Mouse (Mus musculus): ENCODE results near the gene Fez2. TPM values are rescaled to one million over a fixed set of nuclear protein-coding genes. Genes with fewer than 3 reads are reported as not detected.
A peak's percentile ranks its signal among the peaks of the same experiment; 100 is the strongest.

Fez2 gene
- polyA plus RNA-seq (2012; rRNA removed), result 37.1 and 42.9 TPM in 2 replicates

- WGBS, result under 1% methylated on average over 57 of the region's 67 CpGs
- H3K4me3 ChIP-seq (ENCODE audit: insufficient read depth, low read depth, low read length), result peak within 1 kb of the TSS; percentile 99
- H3K36me3 ChIP-seq (ENCODE audit: control insufficient read depth, insufficient read depth, low read length), result no peaks in the 10 kb centered on the region
- peaks cover 5% of the 10 kb centered on the region; the same call in 1 of the 2 replicates for H3K4me1 ChIP-seq (ENCODE audit: control insufficient read depth, insufficient read depth, low read length)
- DNase-seq, result peak; percentile 97
- TF ChIP-seq POLR2A (IDR thresholded peaks at IDR 0.05; ENCODE audit: low read depth, low read length), result peak; percentile 20
- no peak for TF ChIP-seq CTCF (conservative IDR thresholded peaks at IDR 0.05; ENCODE audit: insufficient read depth, insufficient read length, low read depth, low read length)
- peak within 1 kb of the TSS; percentile 99 for H3K27ac ChIP-seq (ENCODE audit: insufficient read depth, low read depth, low read length)
- H3K27me3 ChIP-seq (replicated peaks; ENCODE audit: control insufficient read depth, insufficient read depth, low read length), result no peaks in the 10 kb centered on the region
Measured at GRCm38 (mm10) chr17:78417381-78418281, at the start of gene Fez2. TSS of gene Fez2 (minus strand) at chr17:78418152.

- no peaks in the 10 kb centered on the region for H3K27me3 ChIP-seq (replicated peaks; ENCODE audit: control insufficient read depth, insufficient read depth, low read length)
Measured at GRCm38 (mm10) chr17:78465500-78465899, 47.5 kb upstream of the Fez2 start.

GRCm38 (mm10) chr17:78465071-78465470, 47.1 kb upstream of the Fez2 start:
- Histone ChIP-seq H3K4me1 (ENCODE audit: control insufficient read depth, insufficient read depth, low read length) (no peaks in the 10 kb centered on the region), H3K27me3 (replicated peaks; ENCODE audit: control insufficient read depth, insufficient read depth, low read length) (no peaks in the 10 kb centered on the region), H3K27ac (ENCODE audit: insufficient read depth, low read depth, low read length) (no peak overlapping the region), H3K4me3 (ENCODE audit: insufficient read depth, low read depth, low read length) (no peak overlapping the region), H3K36me3 (ENCODE audit: control insufficient read depth, insufficient read depth, low read length) (no peaks in the 10 kb centered on the region)
- TF ChIP-seq CTCF (conservative IDR thresholded peaks at IDR 0.05; ENCODE audit: insufficient read depth, insufficient read length, low read depth, low read length) (no peak), POLR2A (IDR thresholded peaks at IDR 0.05; ENCODE audit: low read depth, low read length) (no peak)
- no peak for DNase-seq
- 84% methylated on average over 3 of the region's 3 CpGs for WGBS

More at GRCm38 (mm10) chr17:78465500-78465899, 47.5 kb upstream of the Fez2 start:
- no peak for TF ChIP-seq CTCF (conservative IDR thresholded peaks at IDR 0.05; ENCODE audit: insufficient read depth, insufficient read length, low read depth, low read length)
- no peak for TF ChIP-seq POLR2A (IDR thresholded peaks at IDR 0.05; ENCODE audit: low read depth, low read length)
- no peak for DNase-seq
- Histone ChIP-seq H3K27ac (ENCODE audit: insufficient read depth, low read depth, low read length) (no peak overlapping the region), H3K4me3 (ENCODE audit: insufficient read depth, low read depth, low read length) (no peak overlapping the region), H3K36me3 (ENCODE audit: control insufficient read depth, insufficient read depth, low read length) (no peaks in the 10 kb centered on the region), H3K4me1 (ENCODE audit: control insufficient read depth, insufficient read depth, low read length) (no peaks in the 10 kb centered on the region)
- WGBS, result 74% methylated on average over 8 of the region's 8 CpGs

- 80% methylated on average over 8 of the region's 8 CpGs for WGBS
- TF ChIP-seq POLR2A (IDR thresholded peaks at IDR 0.05; ENCODE audit: low read depth, low read length), result no peak
- 0 out of 2 replicates have a peak, but pooled peaks have one; percentile 8 for TF ChIP-seq CTCF (conservative IDR thresholded peaks at IDR 0.05; ENCODE audit: insufficient read depth, insufficient read length, low read depth, low read length)
- no peaks in the 10 kb centered on the region for H3K4me1 ChIP-seq (ENCODE audit: control insufficient read depth, insufficient read depth, low read length)
- H3K36me3 ChIP-seq (ENCODE audit: control insufficient read depth, insufficient read depth, low read length), result no peaks in the 10 kb centered on the region
- DNase-seq, result no peak
- H3K27me3 ChIP-seq (replicated peaks; ENCODE audit: control insufficient read depth, insufficient read depth, low read length), result no peaks in the 10 kb centered on the region
- H3K4me3 ChIP-seq (ENCODE audit: insufficient read depth, low read depth, low read length), result no peak overlapping the region
- H3K27ac ChIP-seq (ENCODE audit: insufficient read depth, low read depth, low read length), result no peak overlapping the region
Measured at GRCm38 (mm10) chr17:78460140-78460539, 42.2 kb upstream of the Fez2 start.

GRCm38 (mm10) chr17:78455556-78455955, 37.6 kb upstream of the Fez2 start:
- H3K27ac ChIP-seq (ENCODE audit: insufficient read depth, low read depth, low read length), result no peak overlapping the region
- H3K4me1 ChIP-seq (ENCODE audit: control insufficient read depth, insufficient read depth, low read length), result peaks cover 7% of the 10 kb centered on the region; the same call in 1 of the 2 replicates
- H3K4me3 ChIP-seq (ENCODE audit: insufficient read depth, low read depth, low read length), result no peak overlapping the region
- no peak for DNase-seq
- no peak for TF ChIP-seq POLR2A (IDR thresholded peaks at IDR 0.05; ENCODE audit: low read depth, low read length)
- TF ChIP-seq CTCF (conservative IDR thresholded peaks at IDR 0.05; ENCODE audit: insufficient read depth, insufficient read length, low read depth, low read length), result no peak
- 73% methylated on average over 9 of the region's 9 CpGs for WGBS
- no peaks in the 10 kb centered on the region for H3K27me3 ChIP-seq (replicated peaks; ENCODE audit: control insufficient read depth, insufficient read depth, low read length)
- H3K36me3 ChIP-seq (ENCODE audit: control insufficient read depth, insufficient read depth, low read length), result no peaks in the 10 kb centered on the region

- no peaks in the 10 kb centered on the region for H3K27me3 ChIP-seq (replicated peaks; ENCODE audit: control insufficient read depth, insufficient read depth, low read length)
- H3K36me3 ChIP-seq (ENCODE audit: control insufficient read depth, insufficient read depth, low read length), result no peaks in the 10 kb centered on the region
- peaks cover 7% of the 10 kb centered on the region; the same call in 1 of the 2 replicates for H3K4me1 ChIP-seq (ENCODE audit: control insufficient read depth, insufficient read depth, low read length)
- peak; percentile 85 for DNase-seq
- H3K4me3 ChIP-seq (ENCODE audit: insufficient read depth, low read depth, low read length), result no peak overlapping the region
- TF ChIP-seq POLR2A (IDR thresholded peaks at IDR 0.05; ENCODE audit: low read depth, low read length), result no peak
- TF ChIP-seq CTCF (conservative IDR thresholded peaks at IDR 0.05; ENCODE audit: insufficient read depth, insufficient read length, low read depth, low read length), result peak; percentile 98
- no peak overlapping the region for H3K27ac ChIP-seq (ENCODE audit: insufficient read depth, low read depth, low read length)
- WGBS, result 27% methylated on average over 11 of the region's 11 CpGs
Measured at GRCm38 (mm10) chr17:78455114-78455513, 37.2 kb upstream of the Fez2 start.
